Mouse (Mus musculus) megakaryocyte, embryonic 14.5 days (primary cell): ENCODE data around the gene Cxadr.

Experiments
- FLI1 ChIP-seq: IDR thresholded peaks from 2 replicates; pipeline ENCODE4 v1.6.1; 2012; ENCODE audit warnings: low read length, inconsistent platforms, mixed read lengths
- GATA1 ChIP-seq: IDR thresholded peaks from 3 replicates; pipeline ENCODE4 v1.6.1; 2012; ENCODE audit warnings: mixed read lengths, low read length, inconsistent platforms, borderline replicate concordance

DNA sequence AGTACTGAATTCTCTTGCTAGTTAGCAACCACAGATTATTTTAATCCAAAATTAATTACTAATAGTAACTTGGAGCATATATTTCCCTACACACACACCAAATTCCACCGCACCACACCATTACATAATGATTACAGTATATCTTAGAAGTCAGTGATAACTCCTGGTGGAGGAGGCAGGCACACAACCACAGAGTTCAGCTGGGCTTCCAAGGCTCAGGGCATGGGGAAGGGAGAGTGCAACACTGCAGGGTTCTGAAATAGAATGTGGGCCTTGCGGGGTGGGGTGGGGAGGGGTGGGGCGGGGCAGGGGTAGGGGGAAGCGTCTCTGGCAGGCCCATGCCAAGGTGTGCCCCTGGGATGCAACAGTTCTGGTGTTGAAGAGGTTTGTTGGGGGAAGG is 5.7 kb upstream of the Cxadr start:
- no peak for TF ChIP-seq GATA1
- TF ChIP-seq FLI1 = no peak
